Mouse (Mus musculus) spleen, postnatal 4 days (tissue): Measurements from ENCODE around the gene Ces2g.
A peak's percentile ranks its signal among the peaks of the same experiment; 100 is the strongest.

Experiments used
- DNase-seq, 2 experiments: peaks; one replicate each; pipeline ENCODE4 v3.0.0; 2022; ENCODE audit warnings: low spot score in 2 of 2

The Ces2g gene

GRCm38 (mm10) chr8:104961537-104961961 lies at the start of gene Ces2g:
Gene Ces2g (plus strand): TSS chr8:104961718.
- DNase-seq: peak; percentile 48 to 69

GRCm38 (mm10) chr8:104925972-104926596 lies 35.4 kb upstream of the Ces2g start, which contains the start of gene Ces2e:
Gene Ces2e (plus strand): TSS chr8:104926260.
- DNase-seq: no peak

DNA sequence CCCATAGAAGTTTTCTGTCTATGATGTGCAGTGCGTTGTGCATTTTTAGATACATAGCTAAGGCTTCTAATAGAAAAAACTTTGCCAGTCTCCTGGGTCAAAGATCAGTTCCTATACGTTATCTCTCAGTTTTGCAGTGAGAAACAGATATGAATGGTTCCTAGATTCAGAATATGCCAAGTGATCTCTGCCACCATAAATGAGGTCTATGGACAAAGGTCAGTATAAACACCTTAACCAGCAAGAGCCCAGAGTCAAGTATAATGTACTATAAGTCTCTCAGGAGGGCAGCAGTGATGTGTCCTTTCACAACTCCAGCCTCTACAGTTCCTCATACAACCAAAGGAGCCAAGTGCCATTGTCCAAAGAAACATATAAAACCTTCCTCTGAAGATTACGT lies 34.2 kb upstream of the Ces2g start:
- no peak for DNase-seq

- DNase-seq: no peak
Measured at GRCm38 (mm10) chr8:104944665-104945064, 16.9 kb upstream of the Ces2g start.

DNA sequence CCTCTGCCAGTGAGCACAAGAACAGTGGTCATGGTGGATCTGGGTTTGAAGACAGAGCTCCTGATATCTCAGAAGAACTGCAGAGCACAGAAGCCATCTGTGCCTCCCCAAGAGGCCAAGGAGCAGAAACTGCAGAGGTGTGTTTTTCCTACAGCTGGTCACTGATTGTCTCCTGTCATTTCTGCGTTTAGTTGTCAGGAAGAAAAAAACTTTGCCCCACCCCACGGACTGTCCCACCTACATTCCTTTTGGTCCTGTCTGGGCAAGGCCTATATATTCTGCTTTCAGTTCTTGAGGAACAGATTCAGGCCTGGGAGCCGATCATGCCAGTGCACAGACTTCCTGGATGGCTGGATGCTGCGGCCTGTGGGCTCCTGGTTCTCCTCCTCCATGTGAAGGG lies 14.5 kb upstream of the Ces2g start, which contains the start of gene Ces2f:
TSS of gene Ces2f (plus strand) at position 301 of the 400 bp plus-strand sequence.
- DNase-seq: no peak

GRCm38 (mm10) chr8:104949031-104949430 lies 12.5 kb upstream of the Ces2g start:
- DNase-seq: no peak

- peak; percentile 64 to 74 for DNase-seq
Measured at GRCm38 (mm10) chr8:104962229-104962901, 847 bp downstream of the Ces2g start.

GRCm38 (mm10) chr8:104963375-104963894 lies 1.9 kb downstream of the Ces2g start:
- DNase-seq: peak in 1 of 2 experiments; percentile 25

GRCm38 (mm10) chr8:104984126-104984525 lies 22.6 kb downstream of the Ces2g start:
- DNase-seq: no peak

DNA sequence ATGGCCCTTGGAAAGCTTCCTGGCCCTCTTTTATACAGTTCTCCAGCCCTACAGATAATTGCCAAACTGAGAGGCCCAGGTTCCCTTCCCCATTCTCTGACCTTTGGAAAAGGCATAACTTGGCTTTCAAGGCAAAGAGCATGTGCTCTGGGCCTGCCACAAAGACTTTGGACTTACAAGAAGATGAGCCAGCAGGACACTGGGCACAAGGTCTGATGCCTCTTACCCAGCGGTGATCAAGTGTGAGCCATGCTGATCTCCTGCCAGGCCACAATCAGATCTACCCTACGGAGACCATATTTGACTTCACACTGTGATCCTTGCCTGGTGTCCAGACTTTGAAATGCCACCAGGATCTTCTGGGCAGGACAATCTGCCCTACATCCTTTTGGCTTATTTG lies 23.4 kb downstream of the Ces2g start:
- DNase-seq: no peak

- no peak for DNase-seq
Measured at GRCm38 (mm10) chr8:104998191-104998590, 36.7 kb downstream of the Ces2g start.

DNA sequence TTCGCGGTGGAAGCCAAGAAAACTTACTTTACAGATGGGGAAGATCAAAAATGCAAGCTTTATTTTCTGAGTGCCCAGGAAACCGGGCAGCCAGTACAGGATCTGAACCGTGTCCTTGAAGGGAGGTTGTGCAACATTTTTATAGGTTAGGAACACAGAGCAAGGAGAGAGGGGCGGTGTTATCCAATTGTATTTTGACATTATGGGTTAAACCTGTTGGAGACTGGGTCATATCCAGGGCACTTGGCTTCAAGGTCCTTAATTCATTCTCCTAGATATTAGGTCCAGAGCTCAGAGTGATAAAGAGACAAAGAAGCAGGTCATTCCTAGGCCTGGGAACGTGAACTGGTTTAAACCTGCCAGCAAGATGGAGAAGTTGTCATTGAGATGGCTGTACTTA lies 37.7 kb downstream of the Ces2g start:
- no peak for DNase-seq

GRCm38 (mm10) chr8:105000586-105000985 lies 39.1 kb downstream of the Ces2g start, which contains the start of gene Ces2h:
Gene Ces2h (plus strand): TSS chr8:105000853.
- DNase-seq: no peak

GRCm38 (mm10) chr8:105010000-105010399 lies 48.5 kb downstream of the Ces2g start:
- no peak for DNase-seq

DNA sequence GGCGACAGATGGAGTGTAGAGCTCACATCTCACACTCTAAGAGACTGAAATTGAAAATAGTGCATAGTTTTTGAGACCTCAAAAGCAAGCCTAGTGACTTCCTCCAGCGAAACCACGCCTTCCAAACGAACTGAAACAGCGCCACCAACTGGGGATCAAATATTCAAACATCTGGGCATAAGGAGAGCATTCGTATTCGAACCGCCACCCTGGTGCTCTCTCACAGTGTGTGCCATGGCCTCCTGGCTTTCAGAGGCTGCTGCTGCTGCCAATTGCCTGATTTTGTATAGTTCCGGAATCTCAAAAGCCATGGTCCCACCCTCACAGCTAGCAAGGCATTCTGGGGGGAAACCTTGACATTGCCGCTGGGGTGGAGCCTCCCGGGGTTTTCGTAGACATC lies 49.6 kb downstream of the Ces2g start:
- no peak for DNase-seq

GRCm38 (mm10) chr8:105014391-105014790 lies 52.9 kb downstream of the Ces2g start:
- DNase-seq: no peak
